Mouse (Mus musculus) intestine, embryonic 16.5 days (tissue): ENCODE data around the gene Vwa1. TPM values are rescaled to one million over a fixed set of nuclear protein-coding genes. Genes with fewer than 3 reads are reported as not detected.
A peak's percentile ranks its signal among the peaks of the same experiment; 100 is the strongest.

Experiments used
- ATAC-seq: fragments of 200-750 bp; cut with Nextera tagmentation; 2 replicates; pipeline ENCODE4 v1.8.0; 2017; ENCODE audit warnings: moderate TSS enrichment, moderate library complexity
- H3K27ac ChIP-seq: fragments of 300-500 bp; sonication (generic); 2 replicates; pipeline ENCODE4 v1.5.1; 2014; ENCODE audit warnings: mild to moderate bottlenecking, low read length
- H3K27me3 ChIP-seq: fragments of 300-500 bp; sonication (generic); replicated peaks from 2 replicates; pipeline ENCODE4 v1.6.1; 2014; ENCODE audit warnings: low read length, control low read depth, mixed read lengths; ENCODE audit not compliant: control insufficient read depth, insufficient read depth
- H3K36me3 ChIP-seq: fragments of 300-500 bp; sonication (generic); 2 replicates; pipeline ENCODE4 v1.6.1; 2014; ENCODE audit warnings: low read length, control low read depth; ENCODE audit not compliant: control insufficient read depth, insufficient read depth
- H3K4me1 ChIP-seq: fragments of 300-500 bp; sonication (generic); 2 replicates; pipeline ENCODE4 v1.6.1; 2014; ENCODE audit warnings: low read length, control low read depth, mixed read lengths; ENCODE audit not compliant: control insufficient read depth, insufficient read depth
- H3K4me2 ChIP-seq: fragments of 300-500 bp; sonication (generic); 2 replicates; pipeline ENCODE4 v1.6.1; 2014; ENCODE audit warnings: low read depth, low read length, control low read depth
- H3K4me3 ChIP-seq: fragments of 300-500 bp; sonication (generic); 2 replicates; pipeline ENCODE4 v1.5.1; 2014; ENCODE audit warnings: mild to moderate bottlenecking, low read length
- H3K9ac ChIP-seq: fragments of 300-500 bp; sonication (generic); 2 replicates; pipeline ENCODE4 v1.6.1; 2014; ENCODE audit warnings: low read depth, low read length
- H3K9me3 ChIP-seq: fragments of 300-500 bp; sonication (generic); 2 replicates; pipeline ENCODE4 v1.6.1; 2016; ENCODE audit warnings: low read length, control low read depth; ENCODE audit not compliant: control insufficient read depth
- WGBS: fragments of 180-500 bp; shearing (Covaris S2); extraction: QIAGEN DNeasy Blood & Tissue Kit; methylation state at CpG from one replicate; pipeline ENCODE4 v1.1.7; 2014; 5-methylcytosine and 5-hydroxymethylcytosine counted together
- polyA plus RNA-seq: library from polyadenylated mRNA; unstranded; fragments of >200 nt; fragmentation: Nextera tagmentation; extraction: Ambion mirVana; gene quantifications from 2 replicates; pipeline ENCODE4 v1.2.1, GENCODE M21; 2015

The Vwa1 gene
- polyA plus RNA-seq, 1 experiment from 2014 or later = 18.9 TPM

- Histone ChIP-seq H3K4me2 (peak within 1 kb of the TSS; percentile 95), H3K27ac (peak within 1 kb of the TSS; percentile 65), H3K4me3 (peak within 1 kb of the TSS; percentile 83), H3K36me3 (peaks cover 5% of the 10 kb centered on the region; the same call in 1 of the 2 replicates), H3K27me3 (no peaks in the 10 kb centered on the region), H3K9ac (peak within 1 kb of the TSS; percentile 85), H3K4me1 (peaks cover 9% of the 10 kb centered on the region), H3K9me3 (no peaks in the 10 kb centered on the region)
- WGBS = under 1% methylated on average over 63 of the region's 68 CpGs
- peak; percentile 99 for ATAC-seq
Observed at GRCm38 (mm10) chr4:155760613-155761355, 13.7 kb downstream of the Vwa1 start, which contains the start of gene Atad3a. TSS of gene Atad3a (minus strand) at chr4:155761093.

GRCm38 (mm10) chr4:155759862-155760612 is 14.5 kb downstream of the Vwa1 start:
- peak overlapping the region; percentile 71 for H3K4me2 ChIP-seq
- H3K4me3 ChIP-seq = peak overlapping the region; percentile 83
- peak; percentile 31 for ATAC-seq
- peaks cover 9% of the 10 kb centered on the region for H3K36me3 ChIP-seq
- no peaks in the 10 kb centered on the region for H3K9me3 ChIP-seq
- peaks cover 9% of the 10 kb centered on the region for H3K4me1 ChIP-seq
- H3K27me3 ChIP-seq = no peaks in the 10 kb centered on the region
- peak overlapping the region; percentile 62 for H3K27ac ChIP-seq
- H3K9ac ChIP-seq = peak overlapping the region; percentile 83
- WGBS = 2% methylated on average over 10 of the region's 10 CpGs

GRCm38 (mm10) chr4:155757011-155757410 is 17.5 kb downstream of the Vwa1 start:
- WGBS = 90% methylated on average over 12 of the region's 12 CpGs
- Histone ChIP-seq H3K4me2 (no peak overlapping the region), H3K4me3 (no peak overlapping the region), H3K9ac (no peak overlapping the region), H3K36me3 (peaks cover 17% of the 10 kb centered on the region), H3K27me3 (no peaks in the 10 kb centered on the region), H3K27ac (no peak overlapping the region), H3K4me1 (peaks cover 9% of the 10 kb centered on the region), H3K9me3 (no peaks in the 10 kb centered on the region)
- ATAC-seq = no peak

- 90% methylated on average over 17 of the region's 17 CpGs for WGBS
- Histone ChIP-seq H3K4me2 (no peak overlapping the region), H3K27ac (no peak overlapping the region), H3K4me3 (no peak overlapping the region), H3K9ac (no peak overlapping the region), H3K4me1 (no peaks in the 10 kb centered on the region), H3K27me3 (no peaks in the 10 kb centered on the region), H3K36me3 (peaks cover 36% of the 10 kb centered on the region), H3K9me3 (no peaks in the 10 kb centered on the region)
- no peak for ATAC-seq
Observed at GRCm38 (mm10) chr4:155746575-155747490, 27.7 kb downstream of the Vwa1 start.

GRCm38 (mm10) chr4:155746036-155746548 is 28.4 kb downstream of the Vwa1 start:
- 86% methylated on average over 8 of the region's 8 CpGs for WGBS

GRCm38 (mm10) chr4:155745136-155745535 is 29.4 kb downstream of the Vwa1 start:
- no peak overlapping the region for H3K27ac ChIP-seq
- H3K4me1 ChIP-seq = no peaks in the 10 kb centered on the region
- no peak for ATAC-seq
- 96% methylated on average over 5 of the region's 5 CpGs for WGBS
- peaks cover 32% of the 10 kb centered on the region for H3K36me3 ChIP-seq
- H3K9ac ChIP-seq = no peak overlapping the region
- H3K27me3 ChIP-seq = no peaks in the 10 kb centered on the region
- H3K4me2 ChIP-seq = no peak overlapping the region
- no peak overlapping the region for H3K4me3 ChIP-seq
- no peaks in the 10 kb centered on the region for H3K9me3 ChIP-seq

More at GRCm38 (mm10) chr4:155746036-155746548, 28.4 kb downstream of the Vwa1 start:
- H3K4me1 ChIP-seq = no peaks in the 10 kb centered on the region
- H3K4me3 ChIP-seq = no peak overlapping the region
- no peaks in the 10 kb centered on the region for H3K9me3 ChIP-seq
- H3K27me3 ChIP-seq = no peaks in the 10 kb centered on the region
- H3K4me2 ChIP-seq = no peak overlapping the region
- ATAC-seq = no peak
- peaks cover 36% of the 10 kb centered on the region for H3K36me3 ChIP-seq
- no peak overlapping the region for H3K27ac ChIP-seq
- no peak overlapping the region for H3K9ac ChIP-seq

GRCm38 (mm10) chr4:155744474-155744873 is 30.0 kb downstream of the Vwa1 start:
- no peak overlapping the region for H3K27ac ChIP-seq
- no peaks in the 10 kb centered on the region for H3K4me1 ChIP-seq
- H3K36me3 ChIP-seq = peaks cover 26% of the 10 kb centered on the region
- 90% methylated on average over 8 of the region's 8 CpGs for WGBS
- no peak overlapping the region for H3K9ac ChIP-seq
- no peak overlapping the region for H3K4me3 ChIP-seq
- H3K4me2 ChIP-seq = no peak overlapping the region
- no peaks in the 10 kb centered on the region for H3K9me3 ChIP-seq
- no peak for ATAC-seq
- H3K27me3 ChIP-seq = no peaks in the 10 kb centered on the region

GRCm38 (mm10) chr4:155742684-155743083 is 31.8 kb downstream of the Vwa1 start:
- no peaks in the 10 kb centered on the region for H3K27me3 ChIP-seq
- no peak overlapping the region for H3K9ac ChIP-seq
- peaks cover 14% of the 10 kb centered on the region for H3K36me3 ChIP-seq
- H3K27ac ChIP-seq = no peak overlapping the region
- no peak overlapping the region for H3K4me3 ChIP-seq
- ATAC-seq = no peak
- H3K4me2 ChIP-seq = no peak overlapping the region
- no peaks in the 10 kb centered on the region for H3K4me1 ChIP-seq
- 94% methylated on average over 5 of the region's 5 CpGs for whole genome bisulfite sequencing
- no peaks in the 10 kb centered on the region for H3K9me3 ChIP-seq
